Mouse (Mus musculus): Measurements from ENCODE around the gene Hmgcs2.
A peak's percentile ranks its signal among the peaks of the same experiment; 100 is the strongest.

- TF ChIP-seq POLR2A (IDR thresholded peaks at IDR 0.05; ENCODE audit: low read depth, low read length) (no peak), CTCF (IDR thresholded peaks at IDR 0.05; ENCODE audit: extremely low read depth, insufficient read depth, insufficient read length, insufficient replicate concordance) (0 out of 2 replicates have a peak, but pooled peaks have one; percentile 4)
These were observed 73.7 kb downstream of the Hmgcs2 start for GRCm38 (mm10) chr3:98353892-98354291.

Measured in spleen, adult 2 months (tissue).